Mouse (Mus musculus) kidney, postnatal 0 days (tissue): ENCODE results near the gene Cldn24. TPM values are rescaled to one million over a fixed set of nuclear protein-coding genes. Genes with fewer than 3 reads are reported as not detected.
"Not testable (repeated sequence)": the region's sequence is repeated elsewhere in the genome, so short reads cannot be mapped to it uniquely, and the experiment has no call there.

Source experiments
- ATAC-seq: fragments of 200-750 bp; cut with Nextera tagmentation; replicated peaks from 2 replicates; pipeline ENCODE4 v1.8.0; 2017; ENCODE audit warnings: low read depth, moderate number of reproducible peaks, moderate TSS enrichment, moderate library complexity; ENCODE audit not compliant: low FRiP score
- DNase-seq: peaks from one replicate; pipeline ENCODE4 v3.0.0-alpha.2; 2016; ENCODE audit warnings: low spot score
- H3K27ac ChIP-seq: fragments of 300-500 bp; sonication (generic); 2 replicates; pipeline ENCODE4 v1.5.1; 2014; ENCODE audit warnings: mild to moderate bottlenecking
- H3K27me3 ChIP-seq: fragments of 300-500 bp; sonication (generic); 2 replicates; pipeline ENCODE4 v1.6.1; 2014; ENCODE audit warnings: low read length, mixed read lengths; ENCODE audit not compliant: insufficient read depth
- H3K36me3 ChIP-seq: fragments of 300-500 bp; sonication (generic); 2 replicates; pipeline ENCODE4 v1.6.1; 2014; ENCODE audit warnings: low read length, mixed read lengths; ENCODE audit not compliant: insufficient read depth
- H3K4me1 ChIP-seq: fragments of 300-500 bp; sonication (generic); replicated peaks from 2 replicates; pipeline ENCODE4 v1.6.1; 2014; ENCODE audit warnings: antibody characterized with exemption, low read length, mixed read lengths; ENCODE audit not compliant: insufficient read depth
- H3K4me2 ChIP-seq: fragments of 300-500 bp; sonication (generic); 2 replicates; pipeline ENCODE4 v1.6.1; 2014; ENCODE audit warnings: mild to moderate bottlenecking, low read length, moderate library complexity, mixed read lengths
- H3K4me3 ChIP-seq: fragments of 300-500 bp; sonication (generic); replicated peaks from 2 replicates; pipeline ENCODE4 v1.5.1; 2014; ENCODE audit warnings: low read depth, low read length
- H3K9ac ChIP-seq: fragments of 300-500 bp; sonication (generic); 2 replicates; pipeline ENCODE4 v1.6.1; 2014; ENCODE audit warnings: low read depth, low read length
- H3K9me3 ChIP-seq: fragments of 300-500 bp; sonication (generic); replicated peaks from 2 replicates; pipeline ENCODE4 v1.6.1; 2016; ENCODE audit warnings: low read length, inconsistent platforms, mixed read lengths
- CTCF ChIP-seq: IDR thresholded peaks from 2 replicates; pipeline ENCODE4 v1.5.1; 2016; ENCODE audit warnings: antibody characterized with exemption, low read depth, mild to moderate bottlenecking, moderate library complexity
- WGBS: fragments of 180-500 bp; shearing (Covaris S2); extraction: QIAGEN DNeasy Blood & Tissue Kit; methylation state at CpG from one replicate; pipeline ENCODE4 v1.1.7; 2014; 5-methylcytosine and 5-hydroxymethylcytosine counted together
- polyA plus RNA-seq: library from polyadenylated mRNA; unstranded; fragments of >200 nt; fragmentation: Nextera tagmentation; extraction: Ambion mirVana; gene quantifications from 2 replicates; pipeline ENCODE4 v1.2.1, GENCODE M21; 2015

Cldn24 gene
- polyA plus RNA-seq, 1 experiment from 2014 or later: not detected

DNA sequence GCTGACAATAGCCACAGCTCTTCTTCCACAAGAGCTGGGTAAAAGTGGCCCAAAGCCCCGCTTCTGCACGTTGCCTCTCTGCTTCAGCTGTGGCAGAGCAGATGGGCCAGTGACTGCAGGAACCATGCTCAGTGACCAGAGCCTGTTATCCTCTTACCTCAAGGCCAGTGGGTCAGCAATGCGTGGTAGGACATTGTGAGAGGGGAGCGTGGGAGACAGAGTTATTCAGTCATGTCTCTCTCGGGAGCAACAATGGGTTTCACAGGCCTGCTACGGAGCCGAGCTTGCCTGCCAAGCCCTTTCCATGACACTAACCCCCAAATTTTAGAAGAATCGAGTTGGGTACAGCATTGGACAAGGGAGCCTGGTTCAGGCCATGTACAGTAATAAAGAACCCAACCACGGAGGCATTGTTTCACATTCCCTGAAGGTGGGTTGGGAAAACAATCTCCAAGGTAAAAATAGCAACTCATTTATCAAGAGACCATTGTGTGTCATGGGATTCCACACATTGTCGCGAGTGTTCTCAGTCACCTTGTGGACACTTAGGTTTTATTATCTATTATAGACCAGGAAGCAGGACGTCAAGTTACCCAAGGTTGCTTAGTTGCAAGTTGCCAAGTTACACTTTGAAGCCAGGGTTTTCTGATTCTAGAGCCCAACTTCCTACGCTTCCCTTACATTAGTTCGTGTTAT lies 11.8 kb upstream of the Cldn24 start:
- H3K36me3 ChIP-seq: no peaks in the 10 kb centered on the region
- 48% methylated on average over 14 of the region's 14 CpGs for WGBS
- 0 out of 2 replicates have a peak, but pooled peaks cover 5% of the 10 kb centered on the region for H3K4me1 ChIP-seq
- no peaks in the 10 kb centered on the region for H3K9me3 ChIP-seq
- no peaks in the 10 kb centered on the region for H3K27me3 ChIP-seq
- ATAC-seq: 0 out of 2 replicates have a peak, but pooled peaks have one; percentile 45
- no peak overlapping the region for H3K4me2 ChIP-seq
- DNase-seq: peak; percentile 72
- H3K9ac ChIP-seq: no peak overlapping the region
- H3K4me3 ChIP-seq: no peak overlapping the region
- TF ChIP-seq CTCF: no peak
- H3K27ac ChIP-seq: 0 out of 2 replicates have a peak overlapping the region, but pooled peaks have one; percentile 25

DNA sequence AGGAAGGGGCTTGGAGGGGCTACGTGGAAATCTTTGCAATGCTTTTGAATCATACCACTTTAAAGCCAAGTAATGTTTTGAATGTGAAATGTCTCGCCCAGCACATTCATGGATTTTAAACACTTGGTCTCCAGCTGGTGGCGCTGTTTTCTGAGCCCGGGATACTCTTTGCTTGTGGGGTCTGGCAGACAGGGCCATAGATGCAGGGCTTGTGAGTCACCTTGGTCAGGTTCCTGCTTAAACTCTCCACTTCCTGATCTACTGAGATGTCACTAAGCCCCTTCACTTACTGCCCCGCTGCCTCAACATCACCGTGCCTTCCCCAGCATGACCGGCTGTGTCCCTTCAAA lies 11.3 kb upstream of the Cldn24 start:
- Histone ChIP-seq H3K27ac (no peak overlapping the region), H3K36me3 (no peaks in the 10 kb centered on the region), H3K4me1 (0 out of 2 replicates have a peak, but pooled peaks cover 5% of the 10 kb centered on the region), H3K4me2 (no peak overlapping the region), H3K9ac (no peak overlapping the region), H3K27me3 (no peaks in the 10 kb centered on the region), H3K9me3 (no peaks in the 10 kb centered on the region), H3K4me3 (no peak overlapping the region)
- DNase-seq: no peak
- TF ChIP-seq CTCF: peak; percentile 42
- 77% methylated on average over 7 of the region's 7 CpGs for WGBS
- no peak for ATAC-seq

- no peak overlapping the region; the same call in 1 of the 2 replicates for H3K27ac ChIP-seq
- WGBS: 65% methylated on average over 12 of the region's 12 CpGs
- no peak for TF ChIP-seq CTCF
- H3K4me2 ChIP-seq: no peak overlapping the region
- no peaks in the 10 kb centered on the region for H3K27me3 ChIP-seq
- no peaks in the 10 kb centered on the region for H3K9me3 ChIP-seq
- 0 out of 2 replicates have a peak, but pooled peaks cover 5% of the 10 kb centered on the region for H3K4me1 ChIP-seq
- DNase-seq: no peak
- H3K36me3 ChIP-seq: no peaks in the 10 kb centered on the region
- no peak overlapping the region for H3K4me3 ChIP-seq
- no peak overlapping the region for H3K9ac ChIP-seq
- no peak; the same call in 1 of the 2 replicates for ATAC-seq
These were observed 10.7 kb upstream of the Cldn24 start for GRCm38 (mm10) chr8:47811221-47811620.

- WGBS: 91% methylated on average over 8 of the region's 8 CpGs
- no peak for DNase-seq
- no peak for ATAC-seq
- Histone ChIP-seq H3K4me1 (no peaks in the 10 kb centered on the region), H3K27ac (no peak overlapping the region), H3K4me3 (no peak overlapping the region), H3K36me3 (no peaks in the 10 kb centered on the region), H3K9ac (no peak overlapping the region), H3K9me3 (no peaks in the 10 kb centered on the region), H3K27me3 (no peaks in the 10 kb centered on the region), H3K4me2 (no peak overlapping the region)
- TF ChIP-seq CTCF: no peak
These were observed 2.9 kb upstream of the Cldn24 start for GRCm38 (mm10) chr8:47819034-47819433.

DNA sequence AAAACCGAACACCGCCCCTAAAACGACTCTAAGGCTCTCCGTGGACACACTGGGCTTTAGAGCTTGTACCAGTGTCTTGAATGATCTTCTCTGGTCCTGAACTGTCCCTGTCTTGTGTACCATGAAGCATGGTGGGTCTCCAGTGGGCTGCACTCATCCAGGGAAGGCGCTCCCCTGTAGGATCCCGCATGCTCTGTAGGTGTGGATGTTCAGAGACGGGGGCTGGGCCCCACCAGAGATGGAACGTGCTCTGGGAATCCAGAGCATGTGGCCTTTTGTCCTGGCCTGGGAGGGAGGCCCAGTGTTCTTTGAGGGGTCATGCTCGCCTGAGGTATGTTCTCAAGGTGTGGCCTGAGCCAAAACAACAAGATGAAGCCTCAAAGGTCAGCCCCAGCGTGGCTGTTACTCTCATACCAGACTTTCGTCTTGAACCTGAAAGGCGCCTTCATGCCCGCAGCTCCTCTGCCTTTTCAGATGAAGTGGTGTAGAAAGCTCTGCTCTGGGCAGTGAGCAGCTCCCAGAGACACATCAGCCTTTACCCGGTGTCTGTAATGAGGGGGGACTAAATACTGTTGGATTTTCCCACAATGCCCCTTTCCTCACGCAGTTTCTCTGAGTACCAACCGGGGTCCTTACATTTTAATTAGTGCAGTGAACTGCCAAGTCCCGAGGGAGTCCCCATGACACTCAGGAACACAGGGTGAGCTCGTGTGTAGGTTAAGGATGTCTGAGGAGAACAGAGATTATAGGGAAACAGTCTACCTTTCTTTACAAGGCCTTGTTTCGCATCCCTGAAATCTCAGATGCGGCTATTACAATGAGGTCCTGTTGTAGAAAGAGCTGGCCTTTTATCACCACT lies 800 bp upstream of the Cldn24 start:
- no peaks in the 10 kb centered on the region for H3K27me3 ChIP-seq
- H3K4me1 ChIP-seq: no peaks in the 10 kb centered on the region
- H3K9ac ChIP-seq: no peak overlapping the region
- TF ChIP-seq CTCF: no peak
- no peak overlapping the region for H3K4me2 ChIP-seq
- H3K36me3 ChIP-seq: no peaks in the 10 kb centered on the region
- no peak overlapping the region for H3K27ac ChIP-seq
- DNase-seq (no peak), ATAC-seq (0 out of 2 replicates have a peak, but pooled peaks have one; percentile 29)
- H3K4me3 ChIP-seq: no peak overlapping the region
- WGBS: 78% methylated on average over 20 of the region's 20 CpGs
- H3K9me3 ChIP-seq: no peaks in the 10 kb centered on the region

GRCm38 (mm10) chr8:47822541-47822940 lies 598 bp downstream of the Cldn24 start:
- DNase-seq, H3K4me3 ChIP-seq, H3K27ac ChIP-seq, H3K9me3 ChIP-seq, H3K9ac ChIP-seq, H3K4me2 ChIP-seq, H3K36me3 ChIP-seq, H3K4me1 ChIP-seq, H3K27me3 ChIP-seq: not testable (repeated sequence)
- WGBS: 66% methylated on average over 7 of the region's 9 CpGs
- 0 out of 2 replicates have a peak, but pooled peaks have one; percentile 8 for ATAC-seq
